In the genomic region with DNA sequence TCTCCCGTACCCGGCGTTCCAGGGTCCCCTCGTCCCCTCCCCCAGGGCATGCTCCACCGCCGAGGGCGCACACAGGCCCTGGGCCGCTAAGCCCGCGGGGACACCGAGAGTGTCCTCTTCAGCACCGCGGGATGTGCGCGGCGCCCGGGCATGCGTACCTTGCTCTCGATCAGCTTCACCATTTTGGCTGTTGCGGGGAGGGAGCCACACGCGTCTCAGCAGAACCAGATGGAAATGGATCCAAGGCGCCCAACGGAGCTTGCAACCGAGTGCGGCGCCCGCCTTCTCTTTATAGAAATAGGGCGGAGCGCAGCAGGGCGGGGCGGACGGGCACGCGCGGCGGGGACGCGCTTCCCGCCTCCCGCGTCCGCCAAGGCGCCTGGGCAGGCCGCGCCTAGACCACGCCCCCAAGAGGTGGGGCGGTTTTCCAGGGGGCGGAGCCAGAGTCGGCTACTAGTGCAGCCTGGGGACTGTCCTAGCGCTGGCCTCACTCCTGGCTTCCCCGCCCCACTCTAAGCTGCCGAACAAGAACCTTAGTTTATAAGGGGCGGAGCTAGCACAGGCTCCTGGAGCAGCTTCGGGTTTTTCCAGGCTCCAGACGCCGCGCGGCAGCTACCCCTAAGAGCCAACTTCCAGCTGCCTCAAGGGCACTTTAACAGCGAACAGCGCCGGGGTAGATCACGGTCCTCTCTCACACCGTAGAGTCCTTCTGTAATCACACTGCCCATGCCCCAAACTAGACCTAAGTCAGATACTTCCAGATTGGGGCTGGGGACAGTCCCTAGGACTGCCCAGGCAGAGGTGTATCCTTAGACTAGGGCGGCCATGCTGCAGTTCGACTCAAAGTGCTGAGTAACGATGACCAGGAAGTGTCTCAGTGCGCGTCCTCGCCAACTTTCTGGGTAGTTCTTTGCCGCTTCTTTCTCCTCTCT, we compare ENCODE assay signal across 8 mouse cellular contexts. TPM values are rescaled to one million over a fixed set of nuclear protein-coding genes. Genes with fewer than 3 reads are reported as not detected.
DNase-seq lines count a peak whose midpoint lies in the region; ATAC-seq and TF ChIP-seq lines count a peak whose summit lies in the region.

TSS of gene Txn1 (minus strand) at position 383 of the 932 bp plus-strand sequence.

- peak; percentile 98 for ATAC-seq in embryonic facial prominence, embryonic 14.5 days (ENCODE audit: low read depth)
- ATAC-seq in limb, embryonic 13.5 days (ENCODE audit: low FRiP score, low read depth), result peak; percentile 98
- ATAC-seq in midbrain, embryonic 16.5 days, result peak; percentile 97

- H3K4me2 ChIP-seq in embryonic facial prominence, embryonic 14.5 days (ENCODE audit: low read depth, low read length), result peak within 1 kb of the TSS; percentile 70
- H3K4me2 ChIP-seq in limb, embryonic 13.5 days (replicated peaks), result peak within 1 kb of the TSS; percentile 77
- H3K4me2 ChIP-seq in midbrain, embryonic 16.5 days (ENCODE audit: low read length), result peak within 1 kb of the TSS; percentile 69

- TF ChIP-seq EP300 in heart, adult 2 months (IDR thresholded peaks at IDR 0.05; ENCODE audit: insufficient read depth, low read depth, low read length), result peak; percentile 68

- H3K9ac ChIP-seq in embryonic facial prominence, embryonic 14.5 days (ENCODE audit: low read depth, low read length), result peak within 1 kb of the TSS; percentile 88
- peak within 1 kb of the TSS; percentile 91 for H3K9ac ChIP-seq in heart, adult 2 months (ENCODE audit: low read depth, low read length)
- H3K9ac ChIP-seq in limb, embryonic 13.5 days, result peak within 1 kb of the TSS; percentile 87
- H3K9ac ChIP-seq in midbrain, embryonic 16.5 days (ENCODE audit: low read depth, low read length), result peak within 1 kb of the TSS; percentile 94

- H3K79me2 ChIP-seq in heart, adult 2 months (replicated peaks; ENCODE audit: control insufficient read depth, insufficient read depth, low read length), result no peaks in the 10 kb centered on the region

- peaks cover 10% of the 10 kb centered on the region for H3K36me3 ChIP-seq in embryonic facial prominence, embryonic 14.5 days (ENCODE audit: control insufficient read depth, insufficient read depth, low read length)
- no peaks in the 10 kb centered on the region for H3K36me3 ChIP-seq in heart, adult 2 months (ENCODE audit: control insufficient read depth, insufficient read depth, low read length)
- H3K36me3 ChIP-seq in limb, embryonic 13.5 days, result peaks cover 14% of the 10 kb centered on the region
- peaks cover 3% of the 10 kb centered on the region for H3K36me3 ChIP-seq in midbrain, embryonic 16.5 days (ENCODE audit: control insufficient read depth, insufficient read depth, low read length)

- intact Hi-C loops in heart, adult 2 months (cut with DNase I), result loop anchor here (5.0 to 10.0 kb wide), 3 partner anchors 126 to 1049 kb away; partner anchors contain the start of genes Ecpas and Gm20503

- TF ChIP-seq CTCF in heart, adult 2 months (IDR thresholded peaks at IDR 0.05), result no peak

- H3K4me1 ChIP-seq in embryonic facial prominence, embryonic 14.5 days (ENCODE audit: control insufficient read depth, insufficient read depth, low read length), result peaks cover 26% of the 10 kb centered on the region
- peaks cover 7% of the 10 kb centered on the region for H3K4me1 ChIP-seq in heart, adult 2 months (ENCODE audit: control insufficient read depth, insufficient read depth, low read length)
- H3K4me1 ChIP-seq in limb, embryonic 13.5 days, result peaks cover 33% of the 10 kb centered on the region
- H3K4me1 ChIP-seq in midbrain, embryonic 16.5 days (ENCODE audit: control insufficient read depth, insufficient read depth, low read length), result peaks cover 25% of the 10 kb centered on the region

- 0 out of 2 replicates have a peak, but pooled peaks cover 4% of the 10 kb centered on the region for H3K9me3 ChIP-seq in embryonic facial prominence, embryonic 14.5 days (ENCODE audit: control insufficient read depth, low read length)
- 0 out of 2 replicates have a peak, but pooled peaks cover 7% of the 10 kb centered on the region for H3K9me3 ChIP-seq in limb, embryonic 13.5 days
- no peaks in the 10 kb centered on the region for H3K9me3 ChIP-seq in midbrain, embryonic 16.5 days (replicated peaks; ENCODE audit: control insufficient read depth, low read length, poor library complexity, severe bottlenecking)

- peak within 1 kb of the TSS; percentile 89 for H3K27ac ChIP-seq in embryonic facial prominence, embryonic 14.5 days (replicated peaks; ENCODE audit: low read depth, low read length)
- peak within 1 kb of the TSS; percentile 99 for H3K27ac ChIP-seq in heart, adult 2 months
- peak within 1 kb of the TSS; percentile 93 for H3K27ac ChIP-seq in limb, embryonic 13.5 days
- peak within 1 kb of the TSS; percentile 89 for H3K27ac ChIP-seq in midbrain, embryonic 16.5 days (ENCODE audit: low read length)

- peak within 1 kb of the TSS; percentile 79 for H3K4me3 ChIP-seq in embryonic facial prominence, embryonic 14.5 days (ENCODE audit: low read depth, low read length)
- H3K4me3 ChIP-seq in heart, adult 2 months, result peak within 1 kb of the TSS; percentile 81
- H3K4me3 ChIP-seq in limb, embryonic 13.5 days, result peak within 1 kb of the TSS; percentile 84
- peak within 1 kb of the TSS; percentile 86 for H3K4me3 ChIP-seq in midbrain, embryonic 16.5 days (ENCODE audit: low read depth, low read length)

- TF ChIP-seq POLR2A in heart, adult 2 months (IDR thresholded peaks at IDR 0.05; ENCODE audit: insufficient read depth, low read depth, low read length), result peak; percentile 99

- H3K27me3 ChIP-seq in embryonic facial prominence, embryonic 14.5 days (replicated peaks; ENCODE audit: control insufficient read depth, insufficient read depth, low read length), result no peaks in the 10 kb centered on the region
- H3K27me3 ChIP-seq in heart, adult 2 months (ENCODE audit: control insufficient read depth, insufficient read depth, low read length), result no peaks in the 10 kb centered on the region
- H3K27me3 ChIP-seq in limb, embryonic 13.5 days, result no peaks in the 10 kb centered on the region
- no peaks in the 10 kb centered on the region for H3K27me3 ChIP-seq in midbrain, embryonic 16.5 days (ENCODE audit: control insufficient read depth, insufficient read depth, low read depth, low read length)

- DNase-seq in 3T3-L1 (ENCODE audit: low read depth, low spot score), result peak; percentile 99
- peak; percentile 89 to 96 for DNase-seq in adrenal gland, postnatal 4 days (ENCODE audit: low spot score in 2 of 2)
- DNase-seq in embryonic facial prominence, embryonic 14.5 days (ENCODE audit: low spot score), result peak; percentile 99
- peak; percentile 98 to 99 for DNase-seq in heart, adult 2 months
- DNase-seq in kidney, adult 8-10 months, result peak; percentile 98
- peak; percentile 96 to 97 for DNase-seq in spleen, postnatal 10 days (ENCODE audit: low spot score in 2 of 2)

- under 1% methylated on average over 49 of the region's 71 CpGs for WGBS in embryonic facial prominence, embryonic 14.5 days
- under 1% methylated on average over 70 of the region's 71 CpGs for WGBS in heart, adult 2 months
- WGBS in limb, embryonic 13.5 days, result under 1% methylated on average over 63 of the region's 71 CpGs
- WGBS in midbrain, embryonic 16.5 days, result under 1% methylated on average over 71 of the region's 71 CpGs

RNA-seq across cellular contexts. Expression of gene Txn1, which starts in this region (rescaled TPM):
- 100 to 1,000 TPM; 263 to 266 TPM for total RNA-seq in adrenal gland, postnatal 4 days (2021)
- 367 and 373 TPM in 2 replicates for polyA plus RNA-seq in embryonic facial prominence, embryonic 14.5 days (2014; fragmentation: Nextera tagmentation; extraction: Ambion mirVana)
- total RNA-seq in heart, adult 2 months (2021), result 100 to 1,000 TPM; 108 to 119 TPM
- polyA plus RNA-seq in heart, adult 2 months (2012; rRNA removed), result 76.5 and 91.7 TPM in 2 replicates
- polyA plus RNA-seq in limb, embryonic 13.5 days (2015; fragmentation: Nextera tagmentation; extraction: Ambion mirVana), result 401 and 408 TPM in 2 replicates
- polyA plus RNA-seq in midbrain, embryonic 16.5 days (2015; fragmentation: Nextera tagmentation; extraction: Ambion mirVana), result 289 and 307 TPM in 2 replicates

Comparison
In these comparisons a context has a peak if more than half of its experiments do, and no peak if none do; other contexts are left out.
1. Peak in every context shown above with its lines: DNase-seq, ATAC-seq, H3K4me3 ChIP-seq and H3K27ac ChIP-seq.